Mouse (Mus musculus) hindbrain, embryonic 10.5 days (tissue): ENCODE data around the gene Stk38l. TPM values are rescaled to one million over a fixed set of nuclear protein-coding genes. Genes with fewer than 3 reads are reported as not detected.

ENCODE experiments used
- DNase-seq: peaks from one replicate; pipeline ENCODE4 v3.0.0-alpha.2; 2017; ENCODE audit warnings: low spot score
- H3K27ac ChIP-seq: fragments of 300-500 bp; sonication (generic); 2 replicates; pipeline ENCODE4 v1.5.1; 2016; ENCODE audit warnings: mild to moderate bottlenecking, moderate library complexity
- H3K27me3 ChIP-seq: fragments of 300-500 bp; sonication (generic); 2 replicates; pipeline ENCODE4 v1.6.1; 2016; ENCODE audit warnings: mild to moderate bottlenecking; ENCODE audit not compliant: poor library complexity, insufficient read depth, severe bottlenecking
- H3K36me3 ChIP-seq: fragments of 300-500 bp; sonication (generic); 2 replicates; pipeline ENCODE4 v1.6.1; 2016; ENCODE audit warnings: mild to moderate bottlenecking, moderate library complexity
- H3K4me1 ChIP-seq: fragments of 300-500 bp; sonication (generic); replicated peaks from 2 replicates; pipeline ENCODE4 v1.6.1; 2016; ENCODE audit warnings: mild to moderate bottlenecking
- H3K4me3 ChIP-seq: fragments of 300-500 bp; sonication (generic); 2 replicates; pipeline ENCODE4 v1.5.1; 2016; ENCODE audit warnings: mild to moderate bottlenecking, moderate library complexity
- H3K9me3 ChIP-seq: fragments of 300-500 bp; sonication (generic); 2 replicates; pipeline ENCODE4 v1.6.1; 2016; ENCODE audit warnings: mild to moderate bottlenecking, moderate library complexity
- WGBS: fragments of 180-500 bp; shearing (Covaris S2); methylation state at CpG from one replicate; pipeline ENCODE4 v1.1.7; 2016; 5-methylcytosine and 5-hydroxymethylcytosine counted together
- polyA plus RNA-seq: library from polyadenylated mRNA; unstranded; fragments of >200 nt; fragmentation: Nextera tagmentation; extraction: Ambion mirVana; gene quantifications from 2 replicates; pipeline ENCODE4 v1.2.1, GENCODE M21; 2016

Stk38l gene
- 18.0 and 23.0 TPM in 2 replicates for polyA plus RNA-seq

DNA sequence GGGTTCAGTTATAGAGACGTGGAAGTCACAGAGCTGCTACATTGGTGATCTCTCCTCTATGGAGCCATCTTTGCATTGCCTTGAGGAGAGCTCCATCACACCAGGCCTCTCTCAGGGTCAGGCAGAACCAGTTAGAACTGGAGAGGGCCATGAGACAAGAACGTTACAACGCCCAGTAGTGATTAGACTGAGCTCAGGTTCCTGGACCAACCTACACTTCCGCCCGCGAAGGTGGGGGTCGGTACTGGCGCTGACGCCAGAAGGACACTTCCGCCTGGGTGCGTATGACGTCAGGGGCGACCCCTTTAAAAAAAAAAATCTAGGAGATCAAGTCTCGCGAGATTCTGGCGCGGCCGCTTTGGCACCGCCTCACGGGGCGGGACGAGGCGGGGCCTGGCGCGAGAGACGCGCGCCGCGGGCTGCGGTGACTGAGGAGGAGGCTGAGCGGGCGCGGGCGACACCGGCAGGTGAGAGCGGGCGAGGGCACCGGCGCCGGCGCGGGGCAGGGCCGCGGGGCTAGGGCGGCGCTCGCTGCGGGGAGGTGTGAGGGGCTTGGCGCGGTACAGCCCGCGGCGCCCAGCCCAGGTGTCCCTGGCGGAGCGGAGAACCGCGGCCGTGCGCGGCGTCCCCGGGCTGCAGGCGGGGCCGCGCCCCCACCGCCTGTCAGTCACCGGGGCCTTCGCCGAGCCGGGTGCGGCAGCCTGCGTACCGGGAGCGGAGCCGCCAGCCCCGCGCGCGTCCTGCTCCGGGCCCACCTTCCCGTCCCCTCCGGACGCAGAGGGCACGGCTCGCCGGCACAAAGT, at the start of gene Stk38l:
TSS of gene Stk38l (plus strand) at position 415 of the 803 bp plus-strand sequence.
- DNase-seq = peak; percentile 94
- H3K27ac ChIP-seq = peak within 1 kb of the TSS; percentile 91
- H3K27me3 ChIP-seq = no peaks in the 10 kb centered on the region
- H3K4me1 ChIP-seq = peaks cover 9% of the 10 kb centered on the region
- peak within 1 kb of the TSS; percentile 72 for H3K4me3 ChIP-seq
- H3K36me3 ChIP-seq = no peaks in the 10 kb centered on the region
- 3% methylated on average over 84 of the region's 87 CpGs for WGBS
- no peaks in the 10 kb centered on the region for H3K9me3 ChIP-seq

- no peak for DNase-seq
- Histone ChIP-seq H3K27ac (no peak overlapping the region), H3K4me3 (no peak overlapping the region), H3K4me1 (no peaks in the 10 kb centered on the region), H3K9me3 (peaks cover 9% of the 10 kb centered on the region; the same call in 1 of the 2 replicates), H3K36me3 (no peaks in the 10 kb centered on the region), H3K27me3 (no peaks in the 10 kb centered on the region)
- WGBS = 84% methylated on average over 10 of the region's 10 CpGs
Observed at GRCm38 (mm10) chr6:146676904-146677303, 47.9 kb upstream of the Stk38l start.

DNA sequence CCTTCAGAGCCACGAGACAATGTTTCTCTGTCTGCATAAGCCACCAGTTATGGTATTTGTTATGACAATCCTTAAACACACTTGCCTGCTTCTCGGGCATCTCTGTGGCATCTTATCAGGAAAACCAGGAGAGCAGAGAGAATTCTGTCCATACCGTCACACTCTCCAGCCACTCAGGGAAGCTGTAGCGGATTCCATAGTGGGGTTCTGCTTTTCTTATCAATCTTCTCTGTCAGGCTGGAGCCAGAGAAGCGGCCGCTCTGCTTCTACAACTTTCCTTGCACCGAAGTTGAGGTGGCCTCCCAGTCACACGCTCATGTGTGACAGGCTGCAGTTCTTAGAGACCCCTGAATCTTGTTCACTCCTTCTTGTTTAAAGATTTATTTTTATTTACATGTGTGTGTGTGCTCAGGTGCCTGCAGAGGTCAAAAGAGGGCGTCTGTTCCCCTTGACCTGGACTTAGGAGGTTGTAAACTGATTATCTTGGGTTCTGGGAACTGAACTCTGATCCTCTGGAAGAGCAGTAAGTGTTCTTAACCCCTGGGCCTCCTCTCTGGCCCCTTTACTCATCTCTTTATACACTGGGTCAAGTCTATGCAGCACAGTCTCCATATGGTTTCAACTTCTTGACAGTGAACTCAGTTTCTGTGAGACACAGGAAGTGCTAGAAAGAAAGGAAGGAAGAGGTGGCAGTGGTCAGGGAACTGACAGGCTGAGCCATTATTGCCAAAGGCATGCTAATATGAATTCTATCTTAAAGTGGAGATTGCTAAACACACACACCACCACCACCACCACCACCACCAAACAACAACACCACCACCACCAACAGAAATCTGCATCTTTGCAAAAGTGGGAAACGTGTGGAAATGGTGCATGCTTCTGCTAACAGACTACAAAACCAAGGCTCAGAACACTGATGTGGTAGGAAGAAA, 46.4 kb upstream of the Stk38l start:
- Histone ChIP-seq H3K36me3 (no peaks in the 10 kb centered on the region), H3K27ac (no peak overlapping the region), H3K9me3 (peaks cover 9% of the 10 kb centered on the region; the same call in 1 of the 2 replicates), H3K4me3 (no peak overlapping the region), H3K27me3 (no peaks in the 10 kb centered on the region), H3K4me1 (no peaks in the 10 kb centered on the region)
- WGBS = 79% methylated on average over 10 of the region's 10 CpGs
- no peak for DNase-seq

DNA sequence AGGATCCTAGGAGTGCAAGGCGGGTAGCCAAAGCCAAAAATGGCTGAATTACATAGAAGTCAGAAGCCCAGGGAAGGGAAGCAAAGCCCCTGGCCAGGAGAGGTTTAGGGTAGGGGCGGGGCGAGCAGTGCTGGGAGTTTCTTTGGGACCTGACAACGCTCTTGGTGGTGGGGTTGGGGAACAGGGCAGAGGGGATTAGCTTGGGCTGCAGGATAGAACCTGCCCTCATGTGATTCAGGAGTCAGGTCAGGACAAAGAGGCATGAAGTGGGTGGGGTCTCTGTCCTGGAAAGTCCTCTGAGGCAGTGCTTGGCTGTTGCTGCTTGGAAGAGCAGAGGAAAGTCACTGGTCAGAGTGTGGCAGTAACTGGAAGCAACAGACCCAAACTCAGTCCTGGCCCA, 40.9 kb upstream of the Stk38l start:
- Histone ChIP-seq H3K9me3 (peaks cover 10% of the 10 kb centered on the region), H3K27me3 (no peaks in the 10 kb centered on the region), H3K4me3 (no peak overlapping the region), H3K4me1 (no peaks in the 10 kb centered on the region), H3K36me3 (no peaks in the 10 kb centered on the region), H3K27ac (no peak overlapping the region)
- no peak for DNase-seq
- 82% methylated on average over 4 of the region's 4 CpGs for WGBS

DNA sequence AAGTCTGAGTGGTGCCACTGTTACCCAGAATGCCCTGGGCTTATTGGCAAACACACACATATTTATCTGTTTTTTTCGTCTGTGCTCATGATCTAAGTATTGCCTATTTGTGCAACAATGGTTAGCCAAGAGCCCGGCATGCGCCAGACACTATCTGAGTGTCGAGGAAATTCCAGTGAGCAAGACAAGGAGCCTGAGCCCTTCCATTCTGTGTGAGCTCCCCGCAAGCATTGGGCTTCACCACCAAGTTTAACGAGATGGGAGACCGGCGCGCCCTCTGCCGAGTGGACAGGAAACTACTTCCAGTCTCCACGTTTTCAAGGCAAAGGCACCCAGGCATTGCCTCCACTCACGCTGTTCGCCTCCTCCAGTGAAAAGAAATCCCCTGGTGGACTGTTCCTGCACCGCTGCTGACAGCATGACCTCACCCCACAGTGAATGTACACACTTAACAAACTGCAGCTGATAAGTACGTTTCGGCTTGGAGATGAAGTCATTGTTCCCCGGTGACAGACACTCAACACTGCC, 39.0 kb upstream of the Stk38l start:
- no peaks in the 10 kb centered on the region for H3K36me3 ChIP-seq

DNA sequence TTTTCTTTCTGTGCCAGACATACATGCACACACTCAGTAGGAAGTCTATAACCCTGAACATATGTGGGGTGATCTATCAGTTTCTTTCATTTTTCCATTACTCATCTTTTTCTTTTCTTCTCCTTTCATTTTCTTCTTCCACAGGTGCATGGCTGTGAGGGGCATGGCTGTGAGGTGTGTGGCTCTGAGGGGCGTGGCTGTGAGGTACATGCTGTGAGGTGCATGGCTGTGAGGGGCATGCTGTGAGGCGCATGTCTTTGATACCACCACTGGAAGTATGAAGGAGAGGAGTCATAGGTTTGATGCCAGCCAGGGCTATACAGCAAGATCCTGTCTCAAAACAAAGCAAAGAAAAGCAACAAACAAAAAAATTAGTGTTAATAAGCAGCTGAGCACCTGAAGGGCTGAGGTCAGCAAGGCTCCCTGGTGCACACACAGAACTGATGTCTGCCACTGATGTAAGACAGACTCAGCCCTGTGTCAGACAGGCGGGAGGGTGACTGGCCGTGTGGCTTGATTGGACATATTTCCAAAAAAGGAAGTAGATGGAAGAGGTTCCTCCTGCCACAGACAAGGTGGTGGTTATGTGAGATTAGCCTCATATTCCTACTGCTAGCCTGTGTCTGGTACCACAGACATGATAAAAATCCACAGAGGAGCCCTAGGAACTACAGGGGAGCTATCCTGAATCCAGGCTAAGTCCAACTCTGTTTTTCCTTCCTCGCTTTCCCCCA, 38.2 kb upstream of the Stk38l start:
- Histone ChIP-seq H3K9me3 (peaks cover 7% of the 10 kb centered on the region; the same call in 1 of the 2 replicates), H3K4me3 (no peak overlapping the region), H3K27me3 (no peaks in the 10 kb centered on the region), H3K36me3 (no peaks in the 10 kb centered on the region), H3K27ac (no peak overlapping the region), H3K4me1 (no peaks in the 10 kb centered on the region)
- no peak for DNase-seq
- 87% methylated on average over 5 of the region's 5 CpGs for WGBS

More for the DNA sequence above, 39.0 kb upstream of the Stk38l start:
- Histone ChIP-seq H3K4me3 (no peak overlapping the region), H3K27ac (no peak overlapping the region), H3K9me3 (peaks cover 7% of the 10 kb centered on the region; the same call in 1 of the 2 replicates), H3K27me3 (no peaks in the 10 kb centered on the region), H3K4me1 (no peaks in the 10 kb centered on the region)
- WGBS = 88% methylated on average over 17 of the region's 17 CpGs
- no peak for DNase-seq

GRCm38 (mm10) chr6:146688010-146688409, 36.8 kb upstream of the Stk38l start:
- Histone ChIP-seq H3K27ac (no peak overlapping the region), H3K27me3 (no peaks in the 10 kb centered on the region), H3K9me3 (peaks cover 7% of the 10 kb centered on the region; the same call in 1 of the 2 replicates), H3K4me1 (no peaks in the 10 kb centered on the region), H3K4me3 (no peak overlapping the region), H3K36me3 (no peaks in the 10 kb centered on the region)
- 87% methylated on average over 7 of the region's 7 CpGs for WGBS
- no peak for DNase-seq

DNA sequence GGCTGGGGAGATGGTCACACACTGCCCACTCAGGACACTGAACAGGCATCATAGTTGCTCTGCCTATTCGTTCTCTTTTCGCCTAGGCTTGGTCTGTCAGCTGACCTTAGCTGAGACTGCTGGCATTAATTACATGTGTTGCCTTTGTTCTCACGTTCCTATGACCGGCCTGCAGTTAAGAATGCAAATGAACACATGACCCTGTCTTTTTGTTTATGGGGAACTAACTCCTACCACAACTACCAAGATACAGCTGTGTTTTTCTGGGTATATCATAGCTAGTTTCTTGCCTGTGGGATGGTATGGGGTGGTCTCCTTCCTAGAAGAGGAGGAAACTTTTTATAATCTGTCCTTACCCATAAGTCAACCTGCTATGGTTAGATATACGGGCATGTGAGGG, 35.9 kb upstream of the Stk38l start:
- no peak overlapping the region for H3K4me3 ChIP-seq
- H3K4me1 ChIP-seq = no peaks in the 10 kb centered on the region
- WGBS = 85% methylated on average over 5 of the region's 5 CpGs
- peaks cover 7% of the 10 kb centered on the region; the same call in 1 of the 2 replicates for H3K9me3 ChIP-seq
- H3K27me3 ChIP-seq = no peaks in the 10 kb centered on the region
- H3K27ac ChIP-seq = no peak overlapping the region
- no peak for DNase-seq
- no peaks in the 10 kb centered on the region for H3K36me3 ChIP-seq

- no peaks in the 10 kb centered on the region for H3K9me3 ChIP-seq
- WGBS = 76% methylated on average over 5 of the region's 5 CpGs
- no peaks in the 10 kb centered on the region for H3K36me3 ChIP-seq
- no peaks in the 10 kb centered on the region for H3K27me3 ChIP-seq
- no peak for DNase-seq
- no peak overlapping the region for H3K27ac ChIP-seq
- no peak overlapping the region for H3K4me3 ChIP-seq
- H3K4me1 ChIP-seq = no peaks in the 10 kb centered on the region
Observed at GRCm38 (mm10) chr6:146697767-146698166, 27.0 kb upstream of the Stk38l start.

- no peaks in the 10 kb centered on the region for H3K36me3 ChIP-seq
- 95% methylated on average over 4 of the region's 4 CpGs for WGBS
Observed at GRCm38 (mm10) chr6:146698376-146698775, 26.4 kb upstream of the Stk38l start.

GRCm38 (mm10) chr6:146700461-146700860, 24.3 kb upstream of the Stk38l start:
- Histone ChIP-seq H3K36me3 (no peaks in the 10 kb centered on the region), H3K9me3 (no peaks in the 10 kb centered on the region), H3K27me3 (no peaks in the 10 kb centered on the region), H3K27ac (no peak overlapping the region), H3K4me1 (no peaks in the 10 kb centered on the region), H3K4me3 (no peak overlapping the region)
- WGBS = 92% methylated on average over 1 of the region's 1 CpGs
- DNase-seq = no peak

More at GRCm38 (mm10) chr6:146698376-146698775, 26.4 kb upstream of the Stk38l start:
- no peak overlapping the region for H3K27ac ChIP-seq
- H3K27me3 ChIP-seq = no peaks in the 10 kb centered on the region
- no peaks in the 10 kb centered on the region for H3K9me3 ChIP-seq
- DNase-seq = no peak
- H3K4me1 ChIP-seq = no peaks in the 10 kb centered on the region
- H3K4me3 ChIP-seq = no peak overlapping the region
